In genomic region chr14:87140327-87140962, GRCm38 (mm10) we compare ENCODE assay signal across 8 mouse cellular contexts. TPM values are rescaled to one million over a fixed set of nuclear protein-coding genes. Genes with fewer than 3 reads are reported as not detected.
A peak's percentile ranks its signal among the peaks of the same experiment; 100 is the strongest.
DNase-seq lines count a peak whose midpoint lies in the region; ATAC-seq and TF ChIP-seq lines count a peak whose summit lies in the region.

No protein-coding gene starts in this region.

- no peaks in the 10 kb centered on the region for H3K4me1 ChIP-seq in forebrain, embryonic 14.5 days (ENCODE audit: control insufficient read depth, insufficient read depth, low read length)
- H3K4me1 ChIP-seq in limb, embryonic 12.5 days (replicated peaks): peaks cover 5% of the 10 kb centered on the region; the same call in 1 of the 2 replicates

- H3K4me2 ChIP-seq in forebrain, embryonic 14.5 days (ENCODE audit: low read length): peak overlapping the region; percentile 82
- peak overlapping the region; percentile 83 for H3K4me2 ChIP-seq in limb, embryonic 12.5 days
- peak overlapping the region; percentile 68 for H3K4me2 ChIP-seq in myocyte (ENCODE audit: low read depth)

- WGBS in forebrain, embryonic 14.5 days: 2% methylated on average over 17 of the region's 17 CpGs
- WGBS in limb, embryonic 12.5 days: 3% methylated on average over 17 of the region's 17 CpGs

- H3K79me2 ChIP-seq in myocyte (ENCODE audit: control insufficient read depth, insufficient read depth): peaks cover 46% of the 10 kb centered on the region

- intact Hi-C loops in left cerebral cortex, adult 2 months (cut with DNase I): loop anchor here (10.0 kb wide), 1 partner anchor 274 kb away; the partner anchor contains the start of gene Tdrd3
- intact Hi-C loops in left cerebral cortex, postnatal 25 days (cut with DNase I): no loop called here

- no peak for TF ChIP-seq CTCF in left cerebral cortex, adult 2 months (IDR thresholded peaks at IDR 0.05)

- no peak overlapping the region for H3ac ChIP-seq in myocyte (ENCODE audit: control insufficient read depth, insufficient read length)

- no peaks in the 10 kb centered on the region for H3K36me3 ChIP-seq in forebrain, embryonic 14.5 days (ENCODE audit: control insufficient read depth, insufficient read depth, low read length)
- no peaks in the 10 kb centered on the region for H3K36me3 ChIP-seq in limb, embryonic 12.5 days
- no peaks in the 10 kb centered on the region for H3K36me3 ChIP-seq in myocyte (ENCODE audit: control insufficient read depth, insufficient read depth)

- no peaks in the 10 kb centered on the region for H3K27me3 ChIP-seq in forebrain, embryonic 14.5 days (replicated peaks; ENCODE audit: control insufficient read depth, insufficient read depth, low read length)
- H3K27me3 ChIP-seq in limb, embryonic 12.5 days: no peaks in the 10 kb centered on the region
- no peaks in the 10 kb centered on the region for H3K27me3 ChIP-seq in myocyte (ENCODE audit: control insufficient read depth, insufficient read depth, insufficient read length)

- H3K9ac ChIP-seq in forebrain, embryonic 14.5 days (ENCODE audit: low read length): peak overlapping the region; percentile 59
- H3K9ac ChIP-seq in limb, embryonic 12.5 days (replicated peaks): peak overlapping the region; percentile 74

- TF ChIP-seq POLR2A in myocyte (IDR thresholded peaks at IDR 0.05; ENCODE audit: insufficient read length, low read depth): no peak

- peak overlapping the region; percentile 82 for H3K4me3 ChIP-seq in left cerebral cortex, adult 2 months
- peak overlapping the region; percentile 56 for H3K4me3 ChIP-seq in forebrain, embryonic 14.5 days (ENCODE audit: low read depth, low read length)
- H3K4me3 ChIP-seq in limb, embryonic 12.5 days (replicated peaks): peak overlapping the region; percentile 74
- H3K4me3 ChIP-seq in myocyte: peak overlapping the region; percentile 39

- H3K27ac ChIP-seq in left cerebral cortex, adult 2 months: no peak overlapping the region
- no peak overlapping the region for H3K27ac ChIP-seq in forebrain, embryonic 14.5 days (ENCODE audit: low read depth, low read length)
- H3K27ac ChIP-seq in limb, embryonic 12.5 days: 0 out of 2 replicates have a peak overlapping the region, but pooled peaks have one; percentile 12

- ATAC-seq in forebrain, embryonic 14.5 days: peak; percentile 50
- no peak for ATAC-seq in limb, embryonic 12.5 days (ENCODE audit: insufficient number of reproducible peaks, insufficient read depth, low FRiP score, low TSS enrichment, low read depth)
- no peak for ATAC-seq in cerebellum, adult (ENCODE audit: insufficient number of reproducible peaks, low FRiP score, low TSS enrichment)

- no peaks in the 10 kb centered on the region for H3K9me3 ChIP-seq in forebrain, embryonic 14.5 days (replicated peaks; ENCODE audit: control insufficient read depth, low read length)
- no peaks in the 10 kb centered on the region for H3K9me3 ChIP-seq in limb, embryonic 12.5 days

- no peak for DNase-seq in left cerebral cortex, adult 2 months (ENCODE audit: extremely low spot score in 1 of 2, low spot score in 2 of 2)
- no peak for DNase-seq in left cerebral cortex, postnatal 25 days (ENCODE audit: low spot score in 2 of 2)
- peak; percentile 50 for DNase-seq in T-cell, adult 2 months (ENCODE audit: low spot score)
- DNase-seq in forebrain, embryonic 14.5 days (ENCODE audit: low spot score): peak; percentile 54
- DNase-seq in layer of hippocampus, adult 8-10 months (ENCODE audit: low spot score in 2 of 2): no peak

TF ChIP-seq in myocyte, 11 proteins besides CTCF, POLR2A, EP300 and RAD21:
- no peak for TF ChIP-seq MAX (IDR thresholded peaks at IDR 0.05; ENCODE audit: low read depth)
- TF ChIP-seq E2F4 (IDR thresholded peaks at IDR 0.05; ENCODE audit: insufficient read depth): peak; percentile 47

RNA-seq across cellular contexts. Expression of gene Diaph3, which starts 0.6 kb away (rescaled TPM):
- total RNA-seq in left cerebral cortex, adult 2 months (2021): 1 to 10 TPM; 4.3 to 4.6 TPM
- total RNA-seq in left cerebral cortex, postnatal 25 days (2021): 1 to 10 TPM; 5.0 to 5.1 TPM
- polyA plus RNA-seq in forebrain, embryonic 14.5 days (2014; fragmentation: Nextera tagmentation; extraction: Ambion mirVana): 3.5 and 6.6 TPM in 2 replicates
- polyA plus RNA-seq in limb, embryonic 12.5 days (2016; fragmentation: Nextera tagmentation; extraction: Ambion mirVana): 10.6 and 10.7 TPM in 2 replicates
- polyA plus RNA-seq in myocyte (2012; fragmentation: generic; extraction: Trizol): 5.7 TPM
- 1 to 10 TPM; 4.1 to 5.8 (median 4.7) TPM for total RNA-seq in layer of hippocampus, adult 8-10 months (2022)

Comparison
In these comparisons a context has a peak if more than half of its experiments do, and no peak if none do; other contexts are left out.
1. DNase-seq: peak in T-cell, adult 2 months (single experiment) and forebrain, embryonic 14.5 days (single experiment); none in left cerebral cortex, adult 2 months (0 of 2), left cerebral cortex, postnatal 25 days (0 of 2) and layer of hippocampus, adult 8-10 months (0 of 2).
2. Peak in every context shown above with its lines, with median percentiles within 50 percentile points of each other: H3K4me3 ChIP-seq and H3K4me2 ChIP-seq.